Mouse (Mus musculus) regulatory T cell (primary cell): ENCODE measurements at regions not wholly inside any gene's neighbourhood (a gene's known extent, or its start where the extent isn't known, plus 50 kb on each side); places are given as distances from the start of the nearest gene placed in this dataset.

Source experiments
- in situ Hi-C: fragments of 300-600 bp; cut with MboI, MseI; formaldehyde crosslinking; loops from one replicate; pipeline ENCODE4 v1.15.1; 2025; ENCODE audit warnings: high pct_unique_total_duplicates

DNA sequence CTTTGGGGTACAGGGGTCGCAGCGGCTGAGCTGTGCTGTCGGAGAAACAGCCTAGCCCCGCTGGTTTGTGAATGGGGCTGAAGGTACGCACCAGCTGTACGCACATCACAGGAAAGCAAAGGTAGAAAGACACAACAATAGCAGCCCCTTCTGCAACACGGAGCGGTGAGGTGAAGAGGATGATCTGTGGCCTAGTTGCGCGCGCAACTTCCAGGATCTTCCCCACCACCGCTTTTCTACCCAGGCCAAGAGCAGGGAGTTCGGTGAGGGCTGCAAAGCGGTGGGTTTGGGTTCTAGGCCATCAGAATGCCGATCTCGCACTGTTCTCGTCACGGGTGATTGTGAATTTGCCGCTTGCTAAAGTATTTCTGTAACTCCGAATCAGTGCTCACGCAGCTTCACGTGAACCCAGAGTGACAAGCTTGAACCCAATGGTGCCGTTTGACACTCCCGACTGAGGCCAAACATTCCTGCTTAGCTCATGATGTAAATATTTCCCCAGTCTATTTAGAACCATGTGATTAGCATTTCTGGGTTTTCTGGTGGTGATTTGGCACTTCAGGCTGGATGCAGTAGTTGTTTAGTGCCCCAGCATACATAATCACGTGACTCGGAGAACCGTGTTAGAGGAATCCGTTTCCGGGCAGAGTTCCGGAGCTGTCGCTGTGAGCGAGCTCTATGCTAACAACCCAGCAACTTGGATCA lies 54.7 kb downstream of the Cryaa start:
- in situ Hi-C loops: no loop called here

DNA sequence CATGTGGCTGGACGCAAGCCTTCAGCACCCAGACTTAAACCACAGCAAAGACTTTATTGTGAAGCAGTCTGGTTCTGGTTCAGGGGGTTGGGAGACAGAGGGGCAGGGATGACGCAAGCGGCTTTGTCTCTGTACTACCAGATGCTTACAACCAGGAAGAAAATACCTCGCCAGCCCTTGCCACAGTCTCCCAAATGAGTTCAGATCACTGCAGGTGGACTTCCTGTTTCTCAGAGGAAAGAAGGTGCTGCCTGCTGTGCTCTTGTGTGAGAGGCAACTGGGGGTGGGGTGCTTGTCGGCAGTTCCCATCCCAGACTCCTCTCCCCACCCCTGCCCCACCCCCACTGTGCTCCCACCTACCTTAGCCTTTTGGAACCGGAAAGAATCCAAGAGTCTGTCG lies 56.9 kb downstream of the Cryaa start:
- in situ Hi-C loops: no loop called here

GRCm38 (mm10) chr17:31736716-31737115 lies 59.1 kb downstream of the Cryaa start:
- in situ Hi-C loops: no loop called here

- in situ Hi-C loops: no loop called here
These were observed 60.6 kb downstream of the Cryaa start for GRCm38 (mm10) chr17:31738249-31738648.

GRCm38 (mm10) chr17:31739586-31739985 lies 62.0 kb downstream of the Cryaa start:
- in situ Hi-C loops: no loop called here

GRCm38 (mm10) chr17:31740059-31740458 lies 62.5 kb downstream of the Cryaa start:
- in situ Hi-C loops: no loop called here

- in situ Hi-C loops: no loop called here
These were observed 66.0 kb downstream of the Cryaa start for GRCm38 (mm10) chr17:31743656-31744055.

- in situ Hi-C loops: no loop called here
These were observed 68.8 kb downstream of the Cryaa start for GRCm38 (mm10) chr17:31746198-31747111.

GRCm38 (mm10) chr17:31747563-31747962 lies 70.0 kb downstream of the Cryaa start:
- in situ Hi-C loops: no loop called here

DNA sequence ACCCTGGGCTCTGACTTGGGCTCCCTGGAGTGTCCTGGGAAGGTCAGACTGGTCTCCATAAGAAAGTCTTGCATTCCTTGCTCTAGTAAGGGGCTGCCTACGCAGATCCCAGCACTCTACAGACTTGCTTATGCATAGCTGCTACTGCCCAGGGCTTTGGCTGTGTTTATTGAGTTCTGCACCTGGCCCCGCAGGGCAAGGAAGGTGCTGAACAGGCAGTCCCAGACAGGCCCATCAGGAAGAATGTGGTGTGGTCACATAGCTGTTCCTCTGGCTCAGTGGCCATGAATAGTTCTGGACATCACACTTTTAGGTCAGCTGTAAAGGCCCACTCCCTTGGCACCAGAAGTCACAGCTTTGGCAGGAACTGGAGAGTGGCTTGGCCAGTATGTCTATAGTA lies 70.6 kb downstream of the Cryaa start:
- in situ Hi-C loops: no loop called here

DNA sequence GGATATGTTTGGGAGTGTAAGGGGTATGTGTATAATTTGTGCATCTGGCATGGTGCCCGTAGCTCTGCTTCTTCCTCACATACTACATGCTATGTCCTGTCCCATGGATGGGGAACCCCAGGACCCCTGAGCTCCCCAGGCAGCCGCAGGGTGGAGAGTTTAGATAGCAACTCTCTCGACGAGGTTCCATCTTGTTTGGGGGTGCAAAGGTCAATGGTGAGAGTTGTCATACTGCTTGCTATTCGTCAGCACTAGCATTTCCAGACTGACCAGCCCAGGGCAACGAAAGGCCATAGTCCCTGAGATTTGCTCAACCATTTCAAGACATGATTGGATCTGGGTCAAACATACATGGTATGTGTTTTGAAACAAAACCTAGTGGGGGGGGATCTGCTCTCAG lies 71.4 kb downstream of the Cryaa start:
- in situ Hi-C loops: no loop called here

- in situ Hi-C loops: no loop called here
These were observed 73.7 kb downstream of the Cryaa start for GRCm38 (mm10) chr17:31751262-31751661.

- in situ Hi-C loops: no loop called here
These were observed 75.7 kb downstream of the Cryaa start for GRCm38 (mm10) chr17:31753113-31753858.

GRCm38 (mm10) chr17:31753859-31754229 lies 76.2 kb downstream of the Cryaa start:
- in situ Hi-C loops: no loop called here

DNA sequence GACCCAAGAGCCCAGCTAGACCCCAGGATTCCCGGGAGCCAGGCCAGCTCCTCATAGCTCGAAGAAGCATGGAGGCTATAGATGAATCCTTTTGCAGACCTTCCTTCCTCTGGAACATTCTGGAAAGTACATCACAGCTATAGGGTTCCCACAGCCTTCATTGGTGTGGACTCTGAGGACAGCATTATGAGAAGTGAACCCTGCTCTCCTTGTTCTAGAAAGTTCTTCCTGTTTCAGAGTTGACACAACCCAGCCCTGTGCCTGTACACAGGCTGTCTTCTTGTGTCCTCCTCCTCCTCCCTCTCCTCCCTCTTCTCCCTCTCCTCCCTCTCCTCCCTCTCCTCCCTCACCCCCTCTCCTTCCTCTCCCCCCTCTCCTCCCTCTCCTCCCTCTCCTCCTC lies 82.9 kb downstream of the Cryaa start:
- in situ Hi-C loops: no loop called here

DNA sequence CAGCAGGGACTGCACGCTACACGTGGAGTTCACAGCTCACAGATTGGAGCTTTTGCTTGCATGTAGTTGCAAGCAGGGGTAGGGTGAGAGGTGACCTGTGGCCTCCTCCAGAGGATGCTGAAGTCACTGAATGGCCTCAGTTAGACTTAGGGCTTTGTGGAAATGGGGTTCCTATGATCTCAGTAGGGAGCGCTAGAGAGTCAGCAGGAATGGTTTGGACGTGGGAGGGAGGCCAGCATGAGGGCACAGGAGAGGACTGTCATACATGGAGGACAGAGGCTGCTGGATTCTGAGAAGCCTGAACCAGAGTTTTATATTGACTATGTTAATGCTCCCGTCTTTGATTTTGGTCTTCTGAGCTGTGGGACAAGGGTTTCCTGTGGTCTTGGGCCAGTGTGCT lies 85.5 kb downstream of the Cryaa start:
- in situ Hi-C loops: no loop called here

DNA sequence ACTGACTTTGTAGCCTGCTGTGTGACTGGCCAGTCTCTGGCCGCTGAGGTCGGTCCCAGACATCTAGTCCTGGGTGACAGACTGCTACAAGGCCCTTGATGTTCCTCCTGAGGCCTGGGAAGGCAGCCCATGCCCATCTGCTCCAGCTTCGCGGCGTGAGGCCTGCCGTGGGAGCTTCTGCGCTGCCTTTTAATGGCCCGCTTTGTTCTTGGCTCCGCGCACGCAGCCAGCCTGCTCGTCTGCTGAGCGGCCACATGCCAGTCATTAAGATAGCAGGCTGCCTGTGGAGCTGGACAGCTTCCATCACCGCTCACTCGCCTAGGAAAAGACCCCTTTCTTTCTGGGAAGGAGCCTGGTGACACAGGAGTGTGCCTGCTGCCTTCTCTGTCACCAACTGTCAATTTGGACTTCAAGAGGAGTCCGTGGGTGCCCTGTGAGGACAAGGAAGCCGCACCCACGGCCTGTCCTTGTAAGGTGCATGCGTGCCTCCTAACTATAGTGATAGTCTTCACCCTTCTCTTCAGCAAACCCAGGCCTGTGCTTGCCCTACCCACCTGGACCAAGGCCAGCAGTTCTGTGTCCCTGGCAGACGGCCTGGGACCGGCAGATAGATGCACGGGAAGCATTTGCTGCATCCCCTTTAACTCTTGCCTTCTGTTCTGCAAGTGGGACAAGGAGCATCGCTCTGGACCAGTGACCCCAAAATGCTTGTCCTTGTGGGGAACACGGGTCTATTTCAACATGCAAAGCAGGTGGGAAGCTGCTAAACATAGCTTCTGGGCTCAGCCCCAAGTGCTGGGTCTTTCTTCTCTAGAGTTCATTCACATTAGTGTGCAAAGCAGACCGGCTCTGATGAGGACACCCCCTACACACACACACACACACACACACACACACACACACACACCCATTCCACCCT lies 88.6 kb downstream of the Sik1 start:
- in situ Hi-C loops: no loop called here

GRCm38 (mm10) chr17:31772201-31772820 lies 83.3 kb downstream of the Sik1 start:
- in situ Hi-C loops: loop anchor here (10.0 kb wide), 1 partner anchor 78 kb away; no protein-coding TSS in a partner anchor

- in situ Hi-C loops: loop anchor here (10.0 kb wide), 1 partner anchor 79 kb away; no protein-coding TSS in a partner anchor
These were observed 81.7 kb downstream of the Sik1 start for GRCm38 (mm10) chr17:31773882-31774281.

GRCm38 (mm10) chr17:31775037-31775436 lies 80.6 kb downstream of the Sik1 start:
- in situ Hi-C loops: loop anchor here (10.0 kb wide), 1 partner anchor 80 kb away; no protein-coding TSS in a partner anchor
